Mouse (Mus musculus) MEL (cell line): ENCODE measurements around the gene Wdr26. TPM values are rescaled to one million over a fixed set of nuclear protein-coding genes. Genes with fewer than 3 reads are reported as not detected.

Source experiments
- DNase-seq: peaks from one replicate; pipeline ENCODE4 v3.0.0; 2011; ENCODE audit warnings: low read depth, low spot score
- H3K27ac ChIP-seq: 2 replicates; pipeline ENCODE4 v1.5.1; 2012; ENCODE audit warnings: low read depth, mild to moderate bottlenecking, control low read depth, low read length, moderate library complexity; ENCODE audit not compliant: control insufficient read depth
- H3K27me3 ChIP-seq, 2 experiments: fragments of 150-350 bp in 1 of 2; sonication (generic) in 1 of 2; 2 replicates each; pipeline ENCODE4 v1.6.1; 2012; ENCODE audit warnings: low read length in 2 of 2, mild to moderate bottlenecking in 2 of 2, improper control_type of control experiment in 1 of 2, moderate library complexity in 1 of 2; ENCODE audit not compliant: insufficient read depth in 2 of 2, control insufficient read depth in 1 of 2
- H3K36me3 ChIP-seq, 2 experiments: 2 replicates each; pipeline ENCODE4 v1.6.1; 2012 to 2014; ENCODE audit warnings: low read length in 2 of 2, improper control_type of control experiment in 1 of 2, inconsistent platforms in 1 of 2, mild to moderate bottlenecking in 1 of 2; ENCODE audit not compliant: insufficient read depth in 2 of 2, control insufficient read depth in 1 of 2
- H3K4me1 ChIP-seq, 2 experiments: fragments of 150-350 bp in 1 of 2; sonication (generic) in 1 of 2; 2 replicates each; pipeline ENCODE4 v1.6.1; 2012; ENCODE audit warnings: low read length in 2 of 2, improper control_type of control experiment in 1 of 2, mild to moderate bottlenecking in 1 of 2; ENCODE audit not compliant: insufficient read depth in 2 of 2, control insufficient read depth in 1 of 2
- H3K4me3 ChIP-seq, 2 experiments: fragments of 150-350 bp in 1 of 2; sonication (generic) in 1 of 2; 2 replicates each; pipeline ENCODE4 v1.5.1; 2012; ENCODE audit warnings: low read depth in 2 of 2, low read length in 2 of 2, mild to moderate bottlenecking in 2 of 2, moderate library complexity in 2 of 2, control low read depth in 1 of 2, improper control_type of control experiment in 1 of 2; ENCODE audit not compliant: control insufficient read depth in 1 of 2, insufficient read depth in 1 of 2
- H3K79me2 ChIP-seq: 2 replicates; pipeline ENCODE4 v1.6.1; 2012; ENCODE audit warnings: mild to moderate bottlenecking, low read length, moderate library complexity; ENCODE audit not compliant: control insufficient read depth, poor library complexity, insufficient read depth
- H3K9ac ChIP-seq: 2 replicates; pipeline ENCODE4 v1.6.1; 2012; ENCODE audit warnings: low read depth, mild to moderate bottlenecking, control low read depth, low read length, moderate library complexity; ENCODE audit not compliant: control insufficient read depth, poor library complexity, severe bottlenecking
- H3K9me3 ChIP-seq: fragments of 150-350 bp; sonication (generic); replicated peaks from 2 replicates; pipeline ENCODE4 v1.6.1; 2012; ENCODE audit warnings: mild to moderate bottlenecking, low read length, improper control_type of control experiment, moderate library complexity; ENCODE audit not compliant: insufficient read depth
- CHD2 ChIP-seq: IDR thresholded peaks from 2 replicates; pipeline ENCODE4 v1.6.1; 2011; ENCODE audit warnings: low read length, improper control_type of control experiment
- E2F4 ChIP-seq: IDR thresholded peaks from 2 replicates; pipeline ENCODE4 v1.6.1; 2011; ENCODE audit warnings: low read depth, low read length, improper control_type of control experiment, borderline replicate concordance
- EP300 ChIP-seq, 2 experiments: IDR thresholded peaks; 2 replicates each; pipeline ENCODE4 v1.6.1; 2011; ENCODE audit warnings: improper control_type of control experiment in 2 of 2, low read length in 2 of 2, low read depth in 1 of 2, mild to moderate bottlenecking in 1 of 2
- GABPA ChIP-seq: IDR thresholded peaks from 2 replicates; pipeline ENCODE4 v1.6.1; 2012; ENCODE audit warnings: low read depth, mild to moderate bottlenecking, inconsistent platforms, low read length, improper control_type of control experiment, moderate library complexity
- MAFK ChIP-seq: IDR thresholded peaks from 2 replicates; pipeline ENCODE4 v1.6.1; 2011; ENCODE audit warnings: low read depth, mild to moderate bottlenecking, low read length, improper control_type of control experiment, borderline replicate concordance
- MAX ChIP-seq: IDR thresholded peaks from 2 replicates; pipeline ENCODE4 v1.6.1; 2011; ENCODE audit warnings: low read length, improper control_type of control experiment
- NRF1 ChIP-seq: IDR thresholded peaks from 2 replicates; pipeline ENCODE4 v1.6.1; 2014; ENCODE audit warnings: low read depth, mild to moderate bottlenecking, inconsistent platforms, low read length, improper control_type of control experiment, moderate library complexity; ENCODE audit not compliant: poor library complexity, insufficient read depth, severe bottlenecking
- POLR2AphosphoS2 ChIP-seq: IDR thresholded peaks from 2 replicates; pipeline ENCODE4 v1.6.1; 2011; ENCODE audit warnings: low read length, improper control_type of control experiment
- POLR2AphosphoS5 ChIP-seq: IDR thresholded peaks from 2 replicates; pipeline ENCODE4 v1.6.1; 2012; ENCODE audit warnings: low read depth, borderline replicate concordance, mild to moderate bottlenecking, inconsistent platforms, low read length, moderate library complexity, mixed read lengths
- RAD21 ChIP-seq: IDR thresholded peaks from 2 replicates; pipeline ENCODE4 v1.6.1; 2011; ENCODE audit warnings: mild to moderate bottlenecking, low read depth, low read length, improper control_type of control experiment
- RCOR1 ChIP-seq: IDR thresholded peaks from 2 replicates; pipeline ENCODE4 v1.6.1; 2012; ENCODE audit warnings: low read depth, mild to moderate bottlenecking, inconsistent platforms, low read length, improper control_type of control experiment
- TBP ChIP-seq: IDR thresholded peaks from 2 replicates; pipeline ENCODE4 v1.8.0; 2011; ENCODE audit warnings: low read depth, low read length, improper control_type of control experiment
- USF2 ChIP-seq, 2 experiments: IDR thresholded peaks; 2 replicates each; pipeline ENCODE4 v1.6.1; 2011 to 2012; ENCODE audit warnings: improper control_type of control experiment in 2 of 2, low read length in 2 of 2, borderline replicate concordance in 1 of 2, inconsistent platforms in 1 of 2, low read depth in 1 of 2, mild to moderate bottlenecking in 1 of 2; ENCODE audit not compliant: insufficient read depth in 1 of 2
- ZC3H11A ChIP-seq: IDR thresholded peaks from 2 replicates; pipeline ENCODE4 v1.6.1; 2012; ENCODE audit warnings: low read depth, mild to moderate bottlenecking, inconsistent platforms, low read length, improper control_type of control experiment
- ZNF384 ChIP-seq: IDR thresholded peaks from 2 replicates; pipeline ENCODE4 v1.6.1; 2012; ENCODE audit warnings: low read depth, mild to moderate bottlenecking, inconsistent platforms, low read length, improper control_type of control experiment
- polyA plus RNA-seq, 2 experiments: library from polyadenylated mRNA; stranded (reverse) in 1 of 2; unstranded in 1 of 2; fragments of >175 nt in 1 of 2; fragments of >200 nt in 1 of 2; gene quantifications; 2 replicates each; pipeline versions ENCODE4 v1.2.1 to v1.2.4; 2012; ENCODE audit warnings: low replicate concordance in 2 of 2, low read depth in 1 of 2; ENCODE audit not compliant: insufficient read length in 2 of 2, insufficient read depth in 1 of 2, missing spikeins in 1 of 2
- total RNA-seq: library from RNA; depleted of rRNA; stranded (reverse); fragments of 300-350 nt; gene quantifications from 2 replicates; pipeline ENCODE4 v1.2.3, GENCODE M21; 2012

Gene Wdr26
- total and polyA plus RNA-seq, 3 experiments: 21.6 to 35.1 TPM; not detected in 1

GRCm38 (mm10) chr1:181210147-181210546 is 1.7 kb downstream of the Wdr26 start:
- peaks cover 0 to 9% of the 10 kb centered on the region in 2 experiments; a peak in 2 of 4 replicates for H3K4me1 ChIP-seq
- no peak overlapping the region; the same call in 1 of the 2 replicates for H3K27ac ChIP-seq
- peak; percentile 30 for DNase-seq
- peaks cover 43% of the 10 kb centered on the region for H3K79me2 ChIP-seq
- peak overlapping the region; percentile 95 to 99 for H3K4me3 ChIP-seq
- TF ChIP-seq RCOR1 (no peak), NRF1 (no peak), RAD21 (no peak), GABPA (no peak), ZC3H11A (no peak), E2F4 (no peak), EP300 (IDR thresholded peaks at IDR 0.05; ENCODE audit: low read depth in 1 of 2, low read length in 2 of 2) (no peak), POLR2AphosphoS5 (no peak), MAX (no peak), POLR2AphosphoS2 (no peak), MAFK (no peak), USF2 (IDR thresholded peaks at IDR 0.05; ENCODE audit: borderline replicate concordance in 1 of 2, insufficient read depth in 1 of 2, low read depth in 1 of 2, low read length in 2 of 2) (no peak), TBP (no peak)
- TF ChIP-seq, all 39 proteins: peak for 0
- peak overlapping the region; percentile 97 for H3K9ac ChIP-seq
- no peaks in the 10 kb centered on the region for H3K27me3 ChIP-seq
- H3K36me3 ChIP-seq: peaks cover 24 to 27% of the 10 kb centered on the region in 2 experiments
- no peaks in the 10 kb centered on the region for H3K9me3 ChIP-seq

GRCm38 (mm10) chr1:181199446-181199845 is 12.4 kb downstream of the Wdr26 start:
- no peaks in the 10 kb centered on the region; the same call in 1 of the 2 replicates for H3K79me2 ChIP-seq
- no peaks in the 10 kb centered on the region for H3K9me3 ChIP-seq
- H3K36me3 ChIP-seq: peaks cover 0 to 57% of the 10 kb centered on the region in 2 experiments; a peak in 2 of 4 replicates
- no peak overlapping the region for H3K27ac ChIP-seq
- no peak for DNase-seq
- H3K9ac ChIP-seq: no peak overlapping the region
- no peak for TF ChIP-seq GABPA
- no peak for TF ChIP-seq ZNF384
- TF ChIP-seq CHD2: no peak
- no peaks in the 10 kb centered on the region for H3K27me3 ChIP-seq
- no peaks in the 10 kb centered on the region for H3K4me1 ChIP-seq
- H3K4me3 ChIP-seq: no peak overlapping the region
